Mouse (Mus musculus): ENCODE measurements around the gene Fhit.

GRCm38 (mm10) chr14:10908011-10908410 lies 253.8 kb downstream of the Fhit start:
- TF ChIP-seq CTCF (IDR thresholded peaks at IDR 0.05; ENCODE audit: extremely low read depth, insufficient read length, insufficient replicate concordance, low read depth, low read length) (no peak), POLR2A (IDR thresholded peaks at IDR 0.05; ENCODE audit: low read depth, low read length) (no peak)

Data from small intestine, adult 2 months (tissue).